Mouse (Mus musculus): ENCODE results near the gene Eva1c.

Gene Eva1c

GRCm38 (mm10) chr16:90907250-90907649 lies 80.7 kb downstream of the Eva1c start:
- no peak for ATAC-seq (ENCODE audit: insufficient number of reproducible peaks, low FRiP score, low TSS enrichment)

GRCm38 (mm10) chr16:90910855-90911533 lies 84.5 kb downstream of the Eva1c start:
- peak; percentile 34; the same call in 1 of the 2 replicates for ATAC-seq (ENCODE audit: insufficient number of reproducible peaks, low FRiP score, low TSS enrichment)

- ATAC-seq (ENCODE audit: insufficient number of reproducible peaks, low FRiP score, low TSS enrichment): no peak
These were observed 85.2 kb downstream of the Eva1c start for GRCm38 (mm10) chr16:90911766-90912165.

GRCm38 (mm10) chr16:90916040-90916481 lies 89.5 kb downstream of the Eva1c start:
- no peak for ATAC-seq (ENCODE audit: insufficient number of reproducible peaks, low FRiP score, low TSS enrichment)

- no peak for ATAC-seq (ENCODE audit: insufficient number of reproducible peaks, low FRiP score, low TSS enrichment)
These were observed 90.6 kb downstream of the Eva1c start for GRCm38 (mm10) chr16:90917156-90917555.

GRCm38 (mm10) chr16:90921471-90922159 lies 95.1 kb downstream of the Eva1c start:
- ATAC-seq (ENCODE audit: insufficient number of reproducible peaks, low FRiP score, low TSS enrichment): peak; percentile 57

- ATAC-seq (ENCODE audit: insufficient number of reproducible peaks, low FRiP score, low TSS enrichment): no peak
These were observed 98.3 kb downstream of the Eva1c start for GRCm38 (mm10) chr16:90924606-90925370.

GRCm38 (mm10) chr16:90925461-90925860 lies 98.9 kb downstream of the Eva1c start:
- ATAC-seq (ENCODE audit: insufficient number of reproducible peaks, low FRiP score, low TSS enrichment): peak; percentile 37; the same call in 1 of the 2 replicates

GRCm38 (mm10) chr16:90927446-90927845 lies 100.9 kb downstream of the Eva1c start:
- ATAC-seq (ENCODE audit: insufficient number of reproducible peaks, low FRiP score, low TSS enrichment): no peak

GRCm38 (mm10) chr16:90933534-90934176 lies 107.1 kb downstream of the Eva1c start:
- no peak for ATAC-seq (ENCODE audit: insufficient number of reproducible peaks, low FRiP score, low TSS enrichment)

- ATAC-seq (ENCODE audit: insufficient number of reproducible peaks, low FRiP score, low TSS enrichment): peak; percentile 59
These were observed 107.7 kb downstream of the Eva1c start for GRCm38 (mm10) chr16:90934193-90934686.

GRCm38 (mm10) chr16:90934687-90935328 lies 108.3 kb downstream of the Eva1c start, which contains the start of gene Cfap298:
Cfap298 (minus strand) TSS chr16:90935114.
- ATAC-seq (ENCODE audit: insufficient number of reproducible peaks, low FRiP score, low TSS enrichment): peak; percentile 97

- no peak for ATAC-seq (ENCODE audit: insufficient number of reproducible peaks, low FRiP score, low TSS enrichment)
These were observed 114.7 kb downstream of the Eva1c start for GRCm38 (mm10) chr16:90941246-90941645.

- ATAC-seq (ENCODE audit: insufficient number of reproducible peaks, low FRiP score, low TSS enrichment): no peak
These were observed 120.5 kb downstream of the Eva1c start for GRCm38 (mm10) chr16:90946977-90947376.

GRCm38 (mm10) chr16:90950354-90950963 lies 123.9 kb downstream of the Eva1c start:
- no peak for ATAC-seq (ENCODE audit: insufficient number of reproducible peaks, low FRiP score, low TSS enrichment)

- ATAC-seq (ENCODE audit: insufficient number of reproducible peaks, low FRiP score, low TSS enrichment): no peak
These were observed 126.6 kb downstream of the Eva1c start for GRCm38 (mm10) chr16:90953147-90953546.

- no peak for ATAC-seq (ENCODE audit: insufficient number of reproducible peaks, low FRiP score, low TSS enrichment)
These were observed 127.3 kb downstream of the Eva1c start for GRCm38 (mm10) chr16:90953770-90954169.
